Mouse (Mus musculus) midbrain, embryonic 10.5 days (tissue): ENCODE results near the gene Fanci. TPM values are rescaled to one million over a fixed set of nuclear protein-coding genes. Genes with fewer than 3 reads are reported as not detected.

ENCODE experiments used
- DNase-seq: peaks from one replicate; pipeline ENCODE4 v3.0.0-alpha.2; 2017; ENCODE audit warnings: low spot score
- H3K27ac ChIP-seq: fragments of 300-500 bp; sonication (generic); replicated peaks from 2 replicates; pipeline ENCODE4 v1.5.1; 2016; ENCODE audit warnings: mild to moderate bottlenecking
- H3K27me3 ChIP-seq: fragments of 300-500 bp; sonication (generic); 2 replicates; pipeline ENCODE4 v1.6.1; 2016; ENCODE audit warnings: low read depth, mild to moderate bottlenecking; ENCODE audit not compliant: poor library complexity, severe bottlenecking
- H3K36me3 ChIP-seq: fragments of 300-500 bp; sonication (generic); 2 replicates; pipeline ENCODE4 v1.6.1; 2016; ENCODE audit warnings: mild to moderate bottlenecking, moderate library complexity
- H3K4me1 ChIP-seq: fragments of 300-500 bp; sonication (generic); 2 replicates; pipeline ENCODE4 v1.6.1; 2016
- H3K4me3 ChIP-seq: fragments of 300-500 bp; sonication (generic); 2 replicates; pipeline ENCODE4 v1.5.1; 2016; ENCODE audit warnings: mild to moderate bottlenecking, moderate library complexity
- H3K9me3 ChIP-seq: fragments of 300-500 bp; sonication (generic); replicated peaks from 2 replicates; pipeline ENCODE4 v1.6.1; 2016; ENCODE audit warnings: mild to moderate bottlenecking
- WGBS: fragments of 180-500 bp; shearing (Covaris S2); methylation state at CpG from one replicate; pipeline ENCODE4 v1.1.7; 2016; 5-methylcytosine and 5-hydroxymethylcytosine counted together
- polyA plus RNA-seq: library from polyadenylated mRNA; unstranded; fragments of >200 nt; fragmentation: Nextera tagmentation; extraction: Ambion mirVana; gene quantifications from 2 replicates; pipeline ENCODE4 v1.2.1, GENCODE M21; 2016

Fanci gene
- 20.9 and 22.6 TPM in 2 replicates for polyA plus RNA-seq

DNA sequence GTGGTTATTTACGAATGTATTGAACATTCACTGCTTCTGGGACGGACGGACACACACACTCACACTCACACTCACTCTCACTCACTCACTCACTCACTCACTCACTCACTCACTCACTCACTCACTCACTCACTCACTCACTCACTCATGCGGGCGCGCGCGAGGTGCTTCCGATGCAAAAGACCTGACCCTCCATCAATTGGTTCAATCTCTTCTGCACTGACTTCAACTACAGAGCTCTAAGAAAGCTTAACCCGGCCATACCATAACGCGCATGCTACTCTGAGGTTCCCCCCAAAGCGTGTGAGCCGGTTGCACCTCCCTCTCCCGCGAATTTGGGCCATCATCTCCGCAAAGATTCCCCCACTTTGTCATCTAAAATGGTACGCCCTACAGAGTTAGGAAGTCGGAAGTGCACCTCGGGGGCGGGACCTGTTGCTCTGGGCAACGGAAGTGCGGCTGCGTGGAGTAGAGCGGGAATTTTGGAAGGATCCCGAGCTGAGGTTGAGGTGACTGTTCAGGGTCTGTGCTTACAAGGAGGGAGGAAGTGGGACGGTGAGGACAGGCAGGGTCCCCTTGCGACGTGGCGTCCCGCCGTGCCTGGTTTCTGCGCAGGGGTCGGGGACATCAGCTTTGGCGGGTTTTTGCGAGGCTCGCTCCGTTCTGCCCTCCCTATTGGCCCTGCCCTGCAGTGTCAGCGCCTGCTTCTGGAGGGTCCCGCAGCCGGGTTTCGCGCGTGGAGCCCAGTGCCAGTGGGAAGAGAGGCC, at the start of gene Fanci:
Gene Fanci (plus strand): TSS at position 47 of the 767 bp plus-strand sequence.
- Histone ChIP-seq H3K4me1 (peaks cover 26% of the 10 kb centered on the region), H3K27me3 (peaks cover 4% of the 10 kb centered on the region; the same call in 1 of the 2 replicates), H3K9me3 (no peaks in the 10 kb centered on the region), H3K36me3 (peaks cover 10% of the 10 kb centered on the region), H3K27ac (peak within 1 kb of the TSS; percentile 96), H3K4me3 (peak within 1 kb of the TSS; percentile 84)
- DNase-seq = peak; percentile 95
- WGBS = under 1% methylated on average over 44 of the region's 44 CpGs

DNA sequence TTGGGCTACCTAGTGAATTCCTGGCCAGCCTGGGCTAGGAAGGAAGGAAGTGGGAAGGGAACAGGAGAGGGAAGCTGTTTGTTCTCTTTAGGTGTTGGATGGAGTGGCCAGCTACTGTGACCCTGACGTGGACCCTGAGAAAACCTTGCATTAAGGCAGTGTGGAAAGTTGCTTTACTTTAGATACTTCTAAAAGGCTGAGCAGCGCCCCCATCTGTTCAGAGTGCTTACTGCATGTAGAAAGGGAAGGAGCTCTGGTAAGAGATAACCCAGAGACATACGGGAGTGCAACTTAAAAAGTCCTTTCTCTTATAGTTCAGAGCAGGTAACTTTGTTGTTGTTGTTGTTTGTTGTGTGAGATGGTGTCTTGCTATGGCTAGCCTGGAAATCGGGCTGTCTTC, 45.8 kb upstream of the Fanci start:
- Histone ChIP-seq H3K4me3 (no peak overlapping the region), H3K27ac (no peak overlapping the region), H3K27me3 (no peaks in the 10 kb centered on the region), H3K36me3 (peaks cover 63% of the 10 kb centered on the region), H3K4me1 (no peaks in the 10 kb centered on the region), H3K9me3 (no peaks in the 10 kb centered on the region; the same call in 1 of the 2 replicates)
- 50% methylated on average over 4 of the region's 4 CpGs for WGBS
- DNase-seq = peak; percentile 38

DNA sequence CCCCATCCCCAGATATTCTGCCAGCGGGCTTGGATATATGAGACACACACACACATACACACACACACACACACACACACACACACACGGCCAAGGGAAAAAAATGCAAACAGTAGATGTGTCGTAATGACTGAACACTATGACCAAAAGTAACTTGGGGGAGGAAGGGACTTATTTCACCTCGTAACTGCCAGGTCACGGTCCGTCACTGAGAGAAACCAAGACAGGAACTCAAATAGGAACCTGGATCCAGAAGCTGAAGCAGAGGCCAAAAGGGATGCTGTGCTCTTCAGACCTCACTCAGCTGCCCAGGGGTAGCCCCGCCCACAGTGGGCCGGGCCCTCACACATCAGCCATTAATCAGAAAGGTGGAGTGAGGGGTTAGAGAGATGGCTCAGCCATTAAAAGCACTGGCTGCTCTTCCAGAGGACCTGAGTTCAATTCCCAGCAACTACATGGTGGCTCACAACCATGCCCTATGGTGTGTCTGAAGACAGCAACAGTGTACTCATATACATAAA, 45.1 kb upstream of the Fanci start:
- WGBS = 80% methylated on average over 8 of the region's 8 CpGs
- Histone ChIP-seq H3K36me3 (peaks cover 70% of the 10 kb centered on the region), H3K9me3 (no peaks in the 10 kb centered on the region; the same call in 1 of the 2 replicates), H3K27ac (no peak overlapping the region), H3K4me3 (no peak overlapping the region), H3K4me1 (no peaks in the 10 kb centered on the region), H3K27me3 (no peaks in the 10 kb centered on the region)
- DNase-seq = no peak

DNA sequence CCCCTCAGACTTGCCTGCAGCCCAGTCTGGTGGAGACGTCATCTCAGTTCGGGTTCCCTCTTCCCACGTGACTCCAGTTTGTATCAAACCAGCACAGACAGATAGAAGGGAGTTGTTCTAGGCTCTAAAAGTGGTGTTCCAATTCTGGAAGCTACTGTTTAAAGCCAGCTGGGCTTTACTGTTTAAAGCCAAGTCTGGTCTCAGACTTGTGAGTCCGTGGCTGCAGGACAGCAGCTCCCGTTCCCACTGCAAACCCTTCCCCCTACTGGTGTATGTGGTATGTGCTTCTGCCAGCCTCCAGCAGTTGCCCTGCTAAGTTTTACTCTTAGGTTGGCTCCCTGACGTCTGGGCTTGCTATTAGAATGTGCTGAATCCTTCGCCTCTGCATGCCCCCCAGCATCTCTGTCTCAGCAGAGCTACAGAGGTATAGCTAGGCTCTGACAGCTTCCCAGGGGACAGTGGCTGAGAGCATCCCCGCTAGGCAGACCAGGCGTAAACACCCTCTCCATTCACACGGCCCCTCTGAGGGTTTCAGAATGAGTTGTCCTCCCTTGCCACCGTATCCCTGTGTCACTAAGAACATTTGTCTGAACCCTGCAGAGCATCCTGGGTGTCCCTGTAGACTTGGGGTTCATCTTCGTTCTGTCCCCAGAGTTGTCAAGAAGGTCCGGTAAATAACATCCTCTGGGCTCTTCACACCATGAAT, 44.5 kb upstream of the Fanci start:
- peaks cover 76% of the 10 kb centered on the region for H3K36me3 ChIP-seq
- no peaks in the 10 kb centered on the region for H3K27me3 ChIP-seq
- H3K4me1 ChIP-seq = no peaks in the 10 kb centered on the region
- 82% methylated on average over 13 of the region's 13 CpGs for WGBS
- no peaks in the 10 kb centered on the region; the same call in 1 of the 2 replicates for H3K9me3 ChIP-seq
- H3K4me3 ChIP-seq = no peak overlapping the region
- no peak for DNase-seq
- H3K27ac ChIP-seq = no peak overlapping the region

DNA sequence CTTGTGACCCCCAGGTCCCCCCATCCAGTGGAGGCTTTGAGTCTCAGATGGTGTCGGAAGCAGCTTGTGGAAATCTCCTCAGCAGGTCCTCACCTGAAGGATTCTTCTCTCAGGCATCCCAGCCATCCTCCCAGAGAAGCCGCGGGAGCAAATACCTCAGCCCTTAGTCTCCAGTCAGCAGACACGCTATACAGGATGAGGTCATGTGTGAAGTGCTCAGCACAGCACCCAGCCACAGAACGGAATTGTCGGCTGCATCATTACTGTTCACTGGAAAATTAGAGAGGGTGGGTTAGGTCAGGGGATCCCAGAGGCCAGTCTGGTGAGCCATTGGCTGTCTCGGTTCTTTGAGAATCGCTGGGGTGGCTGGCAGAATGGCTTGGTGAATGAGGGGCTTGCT, 42.9 kb upstream of the Fanci start:
- H3K27me3 ChIP-seq = no peaks in the 10 kb centered on the region
- no peak overlapping the region for H3K27ac ChIP-seq
- H3K4me1 ChIP-seq = no peaks in the 10 kb centered on the region
- H3K36me3 ChIP-seq = peaks cover 72% of the 10 kb centered on the region
- H3K9me3 ChIP-seq = no peaks in the 10 kb centered on the region
- no peak for DNase-seq
- H3K4me3 ChIP-seq = no peak overlapping the region
- WGBS = 92% methylated on average over 8 of the region's 8 CpGs

DNA sequence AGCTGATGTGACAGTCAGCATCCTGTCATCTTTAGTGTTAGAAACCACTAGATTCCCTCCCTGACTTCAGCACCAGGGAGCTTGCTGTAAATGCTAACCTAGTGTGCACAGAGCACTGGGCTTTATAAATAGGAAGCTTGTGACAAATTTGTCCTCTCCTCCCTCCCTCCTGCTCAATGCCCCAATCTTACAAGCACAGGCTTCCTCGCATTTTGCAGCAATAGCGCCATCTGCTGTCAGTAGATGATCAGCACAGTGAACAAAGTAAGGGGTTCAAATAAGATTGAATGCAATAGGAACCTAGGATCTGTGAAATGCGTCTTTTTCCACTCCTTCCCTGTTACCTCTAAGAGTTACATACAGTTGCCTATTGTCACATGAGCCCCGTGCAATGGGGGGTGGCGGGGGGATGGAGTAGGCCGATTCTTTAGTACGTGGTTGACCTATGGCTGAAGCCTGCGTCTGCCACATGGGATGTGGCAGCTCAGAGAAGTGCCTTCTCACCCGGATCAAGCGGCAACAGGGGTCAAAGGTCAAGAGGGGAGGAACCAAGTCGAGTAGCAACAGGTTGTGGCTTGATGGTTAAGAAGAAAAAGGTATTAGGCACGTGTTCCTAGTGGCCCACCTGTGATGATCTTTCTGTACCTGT, 41.9 kb upstream of the Fanci start:
- Histone ChIP-seq H3K27me3 (no peaks in the 10 kb centered on the region), H3K4me1 (no peaks in the 10 kb centered on the region), H3K27ac (no peak overlapping the region), H3K9me3 (no peaks in the 10 kb centered on the region), H3K36me3 (peaks cover 70% of the 10 kb centered on the region), H3K4me3 (no peak overlapping the region)
- WGBS = 36% methylated on average over 12 of the region's 12 CpGs
- DNase-seq = peak; percentile 68

DNA sequence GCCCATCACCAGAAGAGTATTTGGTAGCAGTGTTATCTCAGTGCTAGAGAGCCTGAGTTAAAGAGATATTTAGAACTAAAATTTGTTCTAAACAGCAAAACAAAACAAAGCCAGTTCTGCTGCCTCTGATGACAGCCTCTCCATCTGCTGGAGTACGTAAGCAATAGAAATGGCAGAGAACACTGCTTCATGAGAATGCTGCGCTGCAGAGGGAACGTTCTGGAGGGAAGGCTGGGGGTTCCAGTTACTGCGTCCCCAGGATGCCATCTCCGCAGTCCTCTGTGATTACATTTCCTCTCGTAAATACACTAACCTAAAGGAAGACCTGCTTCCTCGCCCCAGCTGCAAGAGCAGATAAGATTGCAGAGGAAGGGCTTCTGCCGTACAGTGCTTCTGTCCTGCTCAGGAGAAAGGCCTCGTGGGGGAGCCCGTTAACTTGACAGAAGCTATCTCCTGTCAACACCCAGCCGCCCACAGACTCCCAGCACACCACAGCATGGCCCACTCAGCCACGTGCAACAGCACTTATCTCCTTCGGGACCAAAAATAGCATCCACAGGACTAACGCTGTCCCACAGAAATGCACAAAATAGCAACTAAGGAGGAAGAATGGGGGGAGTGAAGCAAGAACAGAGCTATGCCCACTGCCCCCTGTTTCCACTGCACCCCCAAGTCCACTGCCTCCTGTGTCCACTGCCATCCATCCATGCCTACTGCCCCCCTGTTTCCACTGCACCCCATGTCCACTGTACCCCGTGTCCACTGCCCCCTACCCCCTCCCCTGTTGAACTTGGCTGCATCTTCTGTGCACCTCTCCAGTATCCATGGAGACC, 33.2 kb upstream of the Fanci start:
- no peaks in the 10 kb centered on the region for H3K27me3 ChIP-seq
- no peak for DNase-seq

DNA sequence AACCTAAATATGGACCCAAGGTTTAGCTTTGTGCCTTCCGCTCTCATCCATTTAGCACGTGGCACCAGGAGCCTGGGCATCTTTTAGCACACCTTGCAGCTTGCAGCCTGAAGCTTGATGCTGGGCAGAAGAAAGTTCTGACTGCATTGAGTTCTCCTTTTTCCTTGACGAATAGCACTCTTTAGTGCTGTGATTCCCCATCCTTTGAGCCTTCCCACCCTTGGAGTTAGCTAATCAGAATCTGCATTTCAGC, 32.6 kb upstream of the Fanci start:
- H3K4me3 ChIP-seq = no peak overlapping the region
- H3K27ac ChIP-seq = no peak overlapping the region
- peaks cover 11% of the 10 kb centered on the region; the same call in 1 of the 2 replicates for H3K4me1 ChIP-seq
- no peaks in the 10 kb centered on the region for H3K9me3 ChIP-seq
- no peak for DNase-seq
- H3K27me3 ChIP-seq = no peaks in the 10 kb centered on the region
- peaks cover 74% of the 10 kb centered on the region for H3K36me3 ChIP-seq
- WGBS = 90% methylated on average over 3 of the region's 3 CpGs

More for the DNA sequence above, 33.2 kb upstream of the Fanci start:
- no peaks in the 10 kb centered on the region for H3K9me3 ChIP-seq
- peaks cover 80% of the 10 kb centered on the region for H3K36me3 ChIP-seq
- WGBS = 86% methylated on average over 15 of the region's 15 CpGs
- no peak overlapping the region for H3K4me3 ChIP-seq
- no peak overlapping the region for H3K27ac ChIP-seq
- peaks cover 11% of the 10 kb centered on the region; the same call in 1 of the 2 replicates for H3K4me1 ChIP-seq

DNA sequence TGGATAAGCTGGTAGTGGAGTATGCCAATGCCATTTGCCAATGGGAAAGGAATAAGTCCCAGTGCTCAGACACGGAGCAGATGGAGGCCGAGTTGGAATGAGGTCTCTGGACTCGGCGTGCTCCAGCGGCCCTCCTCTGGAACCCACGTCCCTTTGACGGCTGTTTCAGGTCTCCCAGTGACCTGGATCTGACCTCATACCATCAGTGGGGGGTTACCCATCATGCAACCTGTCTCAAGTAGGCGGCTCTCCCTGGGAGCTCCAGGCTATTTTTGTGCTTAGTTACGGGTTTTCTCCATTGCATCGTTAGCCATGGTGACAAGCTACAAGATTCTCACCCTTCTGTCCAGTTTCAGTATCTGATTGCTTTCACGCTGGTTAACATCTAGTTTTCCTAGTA, 31.7 kb upstream of the Fanci start:
- WGBS = 86% methylated on average over 11 of the region's 11 CpGs
- no peaks in the 10 kb centered on the region for H3K27me3 ChIP-seq
- peaks cover 11% of the 10 kb centered on the region; the same call in 1 of the 2 replicates for H3K4me1 ChIP-seq
- no peak for DNase-seq
- H3K27ac ChIP-seq = no peak overlapping the region
- H3K4me3 ChIP-seq = no peak overlapping the region
- H3K9me3 ChIP-seq = no peaks in the 10 kb centered on the region
- H3K36me3 ChIP-seq = peaks cover 70% of the 10 kb centered on the region

DNA sequence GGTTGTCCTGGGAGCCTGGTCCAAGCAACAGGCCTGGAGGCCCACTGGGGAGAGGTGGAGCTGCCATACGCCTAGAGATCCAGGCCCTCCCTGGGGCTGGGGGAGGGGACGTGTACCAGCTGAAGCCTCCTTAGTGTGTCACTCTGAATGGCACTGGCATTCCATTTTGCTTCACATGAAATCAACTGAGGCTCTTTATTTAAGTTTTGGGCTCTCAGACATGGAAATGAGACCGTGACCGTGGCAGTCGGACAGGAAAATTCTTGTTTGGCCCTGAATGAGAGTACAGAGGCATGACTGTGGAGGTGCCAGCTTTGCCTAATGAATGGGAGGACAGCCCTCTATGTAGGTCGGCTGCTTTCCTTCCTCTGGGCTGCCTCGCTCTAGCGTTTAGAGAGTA, 29.5 kb upstream of the Fanci start:
- no peak overlapping the region for H3K27ac ChIP-seq
- H3K4me3 ChIP-seq = no peak overlapping the region
- H3K36me3 ChIP-seq = peaks cover 61% of the 10 kb centered on the region
- DNase-seq = no peak
- peaks cover 11% of the 10 kb centered on the region; the same call in 1 of the 2 replicates for H3K4me1 ChIP-seq
- no peaks in the 10 kb centered on the region for H3K27me3 ChIP-seq
- no peaks in the 10 kb centered on the region for H3K9me3 ChIP-seq
- WGBS = 85% methylated on average over 8 of the region's 8 CpGs

DNA sequence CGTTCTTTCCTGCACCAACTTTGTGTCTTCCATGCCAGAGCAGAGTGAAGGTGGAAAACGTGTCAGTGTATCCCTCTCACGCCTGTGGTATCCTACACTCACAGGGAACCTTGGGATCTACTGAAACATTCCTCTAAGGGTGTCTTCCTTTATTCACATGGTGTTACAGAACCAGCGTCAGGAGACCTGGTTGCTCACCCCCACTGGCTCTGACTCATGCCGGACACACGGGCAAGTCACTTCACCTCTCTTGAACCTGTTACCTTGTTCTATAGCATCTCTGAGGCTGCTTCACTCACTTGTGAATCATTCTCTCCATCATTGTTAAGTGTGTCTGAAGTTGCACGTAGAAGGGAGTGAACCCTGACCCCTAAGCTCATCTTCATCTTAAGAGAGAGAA, 28.9 kb upstream of the Fanci start:
- H3K4me1 ChIP-seq = peaks cover 11% of the 10 kb centered on the region; the same call in 1 of the 2 replicates
- H3K4me3 ChIP-seq = no peak overlapping the region
- H3K9me3 ChIP-seq = no peaks in the 10 kb centered on the region
- H3K27me3 ChIP-seq = no peaks in the 10 kb centered on the region
- no peak overlapping the region for H3K27ac ChIP-seq
- H3K36me3 ChIP-seq = peaks cover 56% of the 10 kb centered on the region
- DNase-seq = no peak
- 94% methylated on average over 7 of the region's 7 CpGs for WGBS
